ENCODE assay signal across 30 mouse cellular contexts in the genomic region with DNA sequence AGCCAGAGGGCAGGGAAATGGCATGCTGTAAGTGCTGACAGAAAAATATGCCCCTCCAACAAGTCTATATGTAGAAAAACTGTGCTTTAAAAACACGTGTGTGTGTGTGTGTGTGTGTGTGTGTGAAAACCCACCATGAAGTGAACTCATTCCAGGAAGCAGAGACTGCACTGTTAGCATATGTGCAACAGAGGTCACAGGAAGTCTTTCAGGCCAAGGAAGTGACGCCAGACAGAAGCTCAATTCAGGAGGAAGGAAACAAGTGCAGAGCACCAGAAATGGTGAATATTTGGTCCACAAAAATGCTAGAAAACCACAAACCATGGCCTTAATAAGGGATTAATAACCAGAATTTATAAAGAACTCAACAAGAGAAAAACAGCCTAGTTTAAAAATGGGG. TPM values are rescaled to one million over a fixed set of nuclear protein-coding genes. Genes with fewer than 3 reads are reported as not detected.
A peak's percentile ranks its signal among the peaks of the same experiment; 100 is the strongest.
DNase-seq lines count a peak whose midpoint lies in the region; ATAC-seq and TF ChIP-seq lines count a peak whose summit lies in the region.
"Had no signal": no experiment of that assay in that cellular context is flagged by ENCODE, and none has a peak within 500 bp of the region (broad histone marks: within the 10 kb centered on the region; RNA-seq: fewer than 3 reads in every experiment).

No protein-coding gene starts in this region.

- no peak overlapping the region for H3K4me2 ChIP-seq in heart, embryonic 12.5 days
- H3K4me2 ChIP-seq: hindbrain, embryonic 12.5 days; limb, embryonic 15.5 days; midbrain, embryonic 12.5 days; neural tube, embryonic 15.5 days had no signal

- WGBS in heart, embryonic 12.5 days = 46% methylated on average over 2 of the region's 2 CpGs
- 46% methylated on average over 2 of the region's 2 CpGs for WGBS in macrophage (ENCODE audit: missing documents)
- 87% methylated on average over 2 of the region's 2 CpGs for WGBS in cerebellum, adult 2 months

- H3K27ac ChIP-seq in heart, embryonic 12.5 days (ENCODE audit: poor library complexity, severe bottlenecking) = no peak overlapping the region
- peak overlapping the region; percentile 39 for H3K27ac ChIP-seq in macrophage
- no peak overlapping the region for H3K27ac ChIP-seq in cerebellum, adult 2 months (ENCODE audit: insufficient read depth, low read length)
- H3K27ac ChIP-seq: gastrocnemius, adult 2 months; heart, embryonic 10.5 days; hindbrain, embryonic 12.5 days; hindbrain, postnatal 0 days; kidney, postnatal 0 days; limb, embryonic 10.5 days; limb, embryonic 15.5 days; midbrain, embryonic 12.5 days; neural tube, embryonic 15.5 days had no signal

- H3K36me3 ChIP-seq in heart, embryonic 12.5 days = no peaks in the 10 kb centered on the region
- no peaks in the 10 kb centered on the region for H3K36me3 ChIP-seq in macrophage (ENCODE audit: inconsistent target)
- H3K36me3 ChIP-seq: heart, embryonic 10.5 days; hindbrain, embryonic 12.5 days; limb, embryonic 10.5 days; limb, embryonic 15.5 days had no signal

- no peak for TF ChIP-seq CTCF in cerebellum, adult 2 months (IDR thresholded peaks at IDR 0.05; ENCODE audit: borderline replicate concordance, insufficient read depth, low read depth, low read length)

- no peaks in the 10 kb centered on the region for H3K27me3 ChIP-seq in heart, embryonic 12.5 days (replicated peaks)
- no peaks in the 10 kb centered on the region; the same call in 1 of the 2 replicates for H3K27me3 ChIP-seq in cerebellum, adult 2 months (ENCODE audit: control insufficient read depth, insufficient read depth, low read length)
- H3K27me3 ChIP-seq: hindbrain, embryonic 12.5 days; limb, embryonic 15.5 days; midbrain, embryonic 12.5 days; neural tube, embryonic 15.5 days had no signal

- H3K79me2 ChIP-seq in macrophage (ENCODE audit: inconsistent target) = no peaks in the 10 kb centered on the region

- H3K9ac ChIP-seq in heart, embryonic 12.5 days = no peak overlapping the region
- H3K9ac ChIP-seq: hindbrain, embryonic 12.5 days; limb, embryonic 15.5 days; midbrain, embryonic 12.5 days; neural tube, embryonic 15.5 days had no signal

- no peaks in the 10 kb centered on the region for H3K9me3 ChIP-seq in heart, embryonic 12.5 days (replicated peaks)
- H3K9me3 ChIP-seq: heart, embryonic 10.5 days; limb, embryonic 10.5 days; limb, embryonic 15.5 days; neural tube, embryonic 15.5 days had no signal

- ATAC-seq in heart, embryonic 12.5 days (ENCODE audit: insufficient number of reproducible peaks, low FRiP score) = no peak
- ATAC-seq: forebrain, embryonic 16.5 days; hindbrain, postnatal 0 days; intestine, embryonic 16.5 days had no signal

- H3K4me1 ChIP-seq in heart, embryonic 12.5 days (replicated peaks) = no peaks in the 10 kb centered on the region
- no peaks in the 10 kb centered on the region for H3K4me1 ChIP-seq in cerebellum, adult 2 months (ENCODE audit: control insufficient read depth, insufficient read depth, low read length)
- H3K4me1 ChIP-seq: limb, embryonic 15.5 days had no signal

- H3K4me3 ChIP-seq in heart, embryonic 12.5 days = no peak overlapping the region
- H3K4me3 ChIP-seq in macrophage (ENCODE audit: inconsistent target) = no peak overlapping the region
- H3K4me3 ChIP-seq in cerebellum, adult 2 months (replicated peaks; ENCODE audit: insufficient read depth, low read depth, low read length) = no peak overlapping the region
- H3K4me3 ChIP-seq: erythroblast, embryonic 14.5 days; gastrocnemius, adult 2 months; heart, embryonic 10.5 days; hindbrain, embryonic 12.5 days; limb, embryonic 10.5 days; limb, embryonic 15.5 days; midbrain, embryonic 12.5 days; neural tube, embryonic 15.5 days had no signal

- TF ChIP-seq POLR2A in cerebellum, adult 2 months (IDR thresholded peaks at IDR 0.05; ENCODE audit: borderline replicate concordance, insufficient read depth, low read length) = no peak

- DNase-seq in heart, adult 11 months = peak; percentile 14
- DNase-seq in thymus, postnatal 0 days (ENCODE audit: low spot score) = peak; percentile 53
- DNase-seq in thymus, postnatal 4 days = no peak
- no peak for DNase-seq in T-cell, adult 2 months (ENCODE audit: low spot score)
- DNase-seq in cerebellum, adult 2 months = no peak
- no peak for DNase-seq in layer of hippocampus, postnatal 14 days (ENCODE audit: low spot score in 2 of 2)
- DNase-seq: adrenal gland, postnatal 10 days; cerebellum, adult 18-20 months; cerebellum, postnatal 14 days; gastrocnemius, adult 2 months; heart, postnatal 36 days; kidney, adult 8-10 months; kidney, postnatal 4 days; layer of hippocampus, postnatal 36 days; lung, postnatal 10 days; right cerebral cortex, postnatal 4 days; thymus, adult 2 months had no signal

RNA-seq across cellular contexts. Expression of a gene that starts 48.9 kb away (rescaled TPM):
- 18.9 and 20.6 TPM in 2 replicates for polyA plus RNA-seq in heart, embryonic 12.5 days (2016; fragmentation: Nextera tagmentation; extraction: Ambion mirVana)
- 11.8 and 13.2 TPM in 2 replicates for polyA plus RNA-seq in thymus, postnatal 0 days (2015; fragmentation: Nextera tagmentation; extraction: Ambion mirVana)
- total RNA-seq in macrophage (2018; cell fraction: chromatin; rRNA removed) = 1 to 10 TPM in 25 of 26 experiments, under 1 TPM in 1; 0.71 to 9.1 (median 3.6) TPM
- 10 to 100 TPM in 13 of 26 experiments, 1 to 10 TPM in 13; 4.2 to 13.3 (median 9.9) TPM for total RNA-seq in macrophage (2018; cell fraction: cytosol; rRNA removed)
- 10 to 100 TPM in 1 of 26 experiments, 1 to 10 TPM in 25; 2.1 to 18.1 (median 4.7) TPM for total RNA-seq in macrophage (2018; cell fraction: nucleus; rRNA removed)
- 8.3 to 34.2 TPM (median 9.2 TPM) in 3 replicates for polyA plus RNA-seq in macrophage (2018)
- 9.5 and 11.9 TPM in 2 replicates for polyA plus RNA-seq in cerebellum, adult 2 months (2012; rRNA removed)
- 10 to 100 TPM; 43.9 to 46.2 TPM for total RNA-seq in layer of hippocampus, postnatal 14 days (2021)

Comparison
In these comparisons a context has a peak if more than half of its experiments do, and no peak if none do; other contexts are left out.
1. DNase-seq: peak in heart, adult 11 months (single experiment) and thymus, postnatal 0 days (single experiment); none in thymus, postnatal 4 days (single experiment), T-cell, adult 2 months (single experiment), cerebellum, adult 2 months (0 of 2) and layer of hippocampus, postnatal 14 days (0 of 2).